Mouse (Mus musculus) heart, adult 18-20 months (tissue): ENCODE measurements around the gene Gm5935. TPM values are rescaled to one million over a fixed set of nuclear protein-coding genes. Genes with fewer than 3 reads are reported as not detected.
"Not testable (repeated sequence)": the region's sequence is repeated elsewhere in the genome, so short reads cannot be mapped to it uniquely, and the experiment has no call there.

ENCODE experiments used
- DNase-seq, 2 experiments: peaks; one replicate each; pipeline ENCODE4 v3.0.0; 2021 to 2022; ENCODE audit warnings: mixed read lengths in 1 of 2
- long read RNA-seq, 2 experiments: library from polyadenylated mRNA; stranded (forward); transcript quantifications; one replicate each; pipeline ENCODE4 v2.0.0; 2021
- total RNA-seq, 2 experiments: library from RNA; stranded (reverse); gene quantifications; 2 replicates each; pipeline ENCODE4 v1.2.3; 2021

Gene Gm5935
- not detected for total RNA-seq
- long read RNA-seq, experiment 1 = 0 reads
- long read RNA-seq, experiment 2 = 0 reads

GRCm38 (mm10) chrX:24775064-24775463 is at the start of gene Gm5935:
Gene Gm5935 (minus strand): TSS chrX:24775164.
- not testable (repeated sequence) for DNase-seq

Other genes starting within 250 kb of the Gm5935 start
- gene Gm4297, start 200.3 kb downstream of the Gm5935 start, total RNA-seq = not detected